Mouse (Mus musculus): ENCODE measurements at regions not wholly inside any gene's neighbourhood (a gene's known extent, or its start where the extent isn't known, plus 50 kb on each side); places are given as distances from the start of the nearest gene placed in this dataset.

DNA sequence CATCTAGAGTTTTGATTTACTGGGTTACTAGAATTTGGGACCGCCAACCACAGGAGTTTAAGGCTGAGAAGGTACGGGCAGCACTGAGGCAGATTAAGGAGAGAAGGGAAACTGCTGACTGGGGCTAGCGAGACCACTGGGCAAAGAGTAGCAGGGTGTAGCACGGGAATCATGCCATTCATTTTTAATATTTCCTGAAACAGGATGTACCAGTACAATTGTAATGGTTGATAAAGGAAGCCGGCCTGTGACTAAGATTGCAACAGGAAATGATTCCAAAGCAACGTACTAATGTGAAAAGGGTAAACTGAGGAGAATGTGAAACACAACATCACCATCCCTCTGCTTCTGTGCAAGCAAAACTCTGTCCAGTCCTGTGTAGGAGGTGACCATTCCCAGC lies 118.3 kb upstream of the Ift57 start:
- no peak for DNase-seq (ENCODE audit: low spot score)

DNA sequence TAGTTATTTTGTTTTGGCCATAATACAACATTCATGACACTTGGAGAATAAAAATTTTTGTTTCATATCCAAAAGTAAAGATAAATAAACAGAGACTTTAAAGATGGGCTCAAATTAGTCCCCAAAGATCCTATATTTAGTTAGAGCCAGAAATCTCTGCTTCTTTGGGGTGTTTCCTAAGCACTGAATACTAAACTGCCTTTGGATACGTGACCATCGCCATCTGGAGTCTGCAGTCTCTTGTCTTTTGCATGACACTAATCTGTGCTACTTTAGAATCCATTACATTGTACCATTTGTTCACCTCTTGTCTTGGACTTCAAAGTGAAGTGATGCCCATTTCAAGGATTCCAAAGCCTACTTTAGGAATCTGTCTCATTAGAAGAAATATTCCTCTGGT lies 92.5 kb upstream of the Ift57 start:
- DNase-seq (ENCODE audit: low spot score): no peak

DNA sequence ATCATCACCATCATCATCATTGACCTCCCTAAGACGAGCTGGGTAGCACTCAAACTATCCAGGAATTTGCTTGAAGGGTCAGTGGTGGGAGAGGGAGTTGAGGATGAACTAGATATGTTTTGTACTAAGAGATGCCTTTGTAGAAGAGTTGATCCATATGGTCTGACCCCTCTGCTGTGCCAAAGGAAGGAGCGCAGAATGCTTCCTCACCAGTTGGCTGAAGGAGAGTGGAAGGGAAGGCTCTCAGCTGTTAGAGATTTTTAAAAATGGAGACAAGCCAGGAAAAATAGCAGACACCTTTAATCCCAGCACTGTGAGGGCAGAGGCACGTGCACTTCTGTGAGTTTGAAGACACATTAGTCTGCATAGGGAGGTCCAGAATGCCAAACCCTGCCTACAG lies 84.2 kb upstream of the Ift57 start:
- no peak for DNase-seq (ENCODE audit: low spot score)

DNA sequence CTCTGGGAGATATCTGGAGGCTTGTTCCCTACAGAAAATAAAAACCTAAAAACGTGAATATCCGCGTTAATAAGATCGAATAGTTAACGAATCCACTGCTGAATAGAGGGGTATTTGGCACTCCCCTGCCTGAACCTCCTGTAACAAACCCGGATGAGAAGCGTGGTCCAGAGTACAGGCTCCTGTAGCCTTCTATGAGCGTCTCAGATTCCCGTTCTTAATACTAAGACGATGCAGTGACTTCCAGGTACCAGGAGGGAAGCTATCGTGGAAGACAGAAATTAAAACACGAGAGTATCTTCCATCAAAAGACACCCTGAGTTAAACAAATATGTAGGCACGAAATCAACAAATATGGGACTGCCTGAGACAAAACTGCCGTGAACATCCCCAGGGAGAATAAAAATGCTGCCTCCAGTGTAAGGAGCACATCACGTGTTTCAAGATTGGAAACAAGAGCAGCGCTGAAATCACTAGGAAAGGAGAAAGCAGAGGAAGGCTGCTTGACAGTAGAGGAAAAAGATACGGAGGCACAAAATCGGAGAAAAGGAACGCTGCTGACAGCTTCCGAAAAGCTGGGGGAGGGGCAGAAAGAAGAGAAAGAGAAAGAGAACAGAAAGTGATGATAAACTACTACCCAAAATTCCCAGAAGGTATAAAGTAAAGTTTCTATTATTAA lies 83.6 kb upstream of the Ift57 start:
- no peak for DNase-seq (ENCODE audit: low spot score)

DNA sequence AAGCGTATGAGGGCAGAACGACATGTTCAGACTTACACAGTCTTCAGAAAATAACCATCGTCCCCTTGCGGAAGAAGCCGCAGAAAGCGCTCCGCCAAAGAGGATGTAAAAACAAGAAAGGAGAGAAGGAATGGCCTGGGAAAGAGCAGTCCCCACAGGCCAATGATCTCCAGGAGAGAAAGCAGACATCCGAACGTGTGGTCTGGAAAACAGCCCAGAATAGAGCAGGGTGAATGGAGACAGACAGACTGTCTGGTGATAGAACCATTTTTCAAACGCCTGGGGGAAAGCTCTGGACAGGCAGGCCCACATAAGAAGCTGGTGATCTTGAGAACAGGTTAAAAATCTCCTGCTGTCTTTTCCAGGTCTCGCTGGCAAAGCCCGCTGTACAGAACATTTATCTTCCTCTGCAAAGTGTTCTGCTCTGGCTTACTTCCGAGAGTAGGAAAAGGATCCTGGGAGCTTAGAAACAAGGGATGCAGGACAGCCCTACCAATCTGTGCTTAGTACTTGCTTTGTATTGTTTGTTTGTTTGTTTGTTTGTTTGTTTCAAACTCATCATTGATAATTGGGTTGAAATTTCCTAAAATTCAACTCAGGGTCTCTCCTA lies 82.7 kb upstream of the Ift57 start:
- no peak for DNase-seq (ENCODE audit: low spot score)

DNA sequence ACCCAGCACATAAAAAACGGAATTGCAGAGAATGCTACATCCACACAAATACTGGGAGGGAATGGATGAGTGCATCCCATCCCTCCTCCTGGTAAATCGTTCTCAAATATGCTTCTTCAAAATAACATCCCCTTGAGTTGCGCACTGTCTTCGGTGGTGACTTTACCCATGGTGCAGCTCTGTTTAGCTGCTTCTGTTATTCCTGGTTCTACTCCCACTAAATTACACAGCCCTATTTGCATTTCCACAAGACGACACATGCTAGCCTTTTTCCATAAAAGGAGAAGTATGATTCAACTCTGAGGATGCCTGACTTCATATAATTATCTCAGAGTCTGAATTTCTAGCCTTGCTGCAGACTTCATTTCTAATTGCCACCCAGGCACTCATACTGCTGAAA lies 65.5 kb upstream of the Ift57 start:
- no peak for DNase-seq (ENCODE audit: low spot score)

DNA sequence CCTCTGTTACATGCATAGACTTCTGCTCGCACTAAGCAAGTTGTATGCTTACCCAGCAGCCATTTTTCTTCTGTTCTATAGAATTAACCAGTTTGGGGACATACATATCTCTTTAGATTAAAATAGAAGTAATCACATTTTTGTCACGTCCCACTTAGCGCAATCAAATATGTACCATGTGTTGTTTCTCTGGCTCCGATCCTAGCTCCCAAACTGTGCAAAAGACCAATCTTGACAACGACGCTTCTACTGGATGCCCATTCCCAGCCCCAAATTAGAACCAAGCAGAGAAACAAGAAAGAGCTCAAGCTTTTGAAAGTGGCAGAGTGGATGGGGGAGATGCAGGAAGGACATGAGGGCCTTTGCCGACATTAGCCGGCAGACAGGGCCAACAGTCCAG lies 63.5 kb upstream of the Ift57 start:
- no peak for DNase-seq (ENCODE audit: low spot score)

DNA sequence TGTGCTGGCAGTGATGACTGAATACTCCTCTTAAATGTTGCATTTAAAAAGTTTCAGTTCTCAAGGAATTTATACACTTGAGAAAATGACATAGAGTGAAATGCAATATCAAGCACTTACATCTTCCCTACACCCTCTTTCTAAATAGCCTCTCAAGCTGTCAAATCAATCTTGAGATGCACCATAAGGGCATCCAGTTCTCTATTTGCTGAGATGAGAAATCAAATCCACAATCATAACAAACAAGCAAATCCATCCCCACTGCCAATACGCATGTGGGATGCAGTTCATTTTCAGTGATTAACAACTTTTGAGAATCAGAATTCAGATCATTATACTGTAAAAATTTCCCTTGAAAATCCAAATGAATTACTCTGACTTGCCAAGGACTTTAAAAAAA lies 62.6 kb upstream of the Ift57 start:
- no peak for DNase-seq (ENCODE audit: low spot score)

DNA sequence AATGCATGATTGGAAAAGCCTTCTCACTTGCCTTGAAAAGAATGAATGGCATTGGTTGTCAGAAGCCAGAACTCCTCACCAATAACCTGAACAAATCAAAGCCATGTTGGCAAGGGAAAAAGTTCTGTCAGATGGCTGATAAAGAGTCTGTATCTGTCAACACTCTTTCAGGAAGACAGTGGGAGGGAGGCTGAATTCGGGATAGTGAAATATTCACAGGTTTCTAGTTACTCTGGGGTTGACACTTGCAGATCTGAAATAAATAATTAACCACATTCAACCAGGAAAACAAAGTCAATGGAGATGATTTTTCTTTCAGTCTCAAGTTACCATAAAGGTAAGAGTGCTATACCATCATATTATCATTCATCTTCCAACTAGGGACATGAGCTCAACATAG lies 56.3 kb upstream of the Ift57 start:
- DNase-seq (ENCODE audit: low spot score): no peak

DNA sequence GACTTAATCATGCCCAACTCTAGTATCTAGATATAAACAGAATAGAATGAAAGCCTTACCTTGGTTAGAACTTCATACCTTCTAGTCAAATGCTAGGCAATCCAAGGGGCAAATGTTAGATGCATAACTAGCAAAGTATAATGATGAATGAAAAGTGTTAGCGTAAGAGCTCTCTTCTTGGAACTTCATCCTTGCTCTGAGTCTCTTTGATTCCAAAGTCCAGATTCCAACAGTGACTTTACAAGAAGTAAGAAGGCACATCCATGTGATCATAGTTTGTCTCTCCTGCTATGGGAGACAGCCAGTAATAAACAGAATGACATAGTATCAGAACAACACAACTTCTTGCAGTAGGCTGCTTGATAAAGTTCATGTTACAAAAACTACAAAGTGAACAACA lies 54.6 kb upstream of the Ift57 start:
- no peak for DNase-seq (ENCODE audit: low spot score)

DNA sequence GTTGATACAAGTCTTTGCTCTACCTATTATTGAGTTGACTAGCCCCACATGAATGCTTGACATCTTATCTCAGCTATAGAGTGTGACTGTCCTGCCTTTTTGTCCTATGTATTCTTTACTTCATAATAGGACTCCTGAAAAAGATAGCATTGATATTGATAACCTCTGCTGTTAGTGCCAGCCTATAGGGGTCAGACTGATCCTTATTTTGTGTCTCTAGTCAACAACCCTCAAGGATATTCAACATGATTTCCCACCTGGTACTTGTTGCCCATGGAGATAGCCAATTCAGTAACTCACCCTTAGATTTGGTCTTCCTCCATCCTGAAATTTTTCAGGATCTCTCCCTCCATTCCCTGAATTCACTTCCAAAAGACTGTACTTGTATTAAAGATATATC lies 52.6 kb upstream of the Ift57 start:
- DNase-seq (ENCODE audit: low spot score): no peak

Data from testis, postnatal 14 days (tissue).